Mouse (Mus musculus) hindbrain, embryonic 14.5 days (tissue): ENCODE measurements at regions not wholly inside any gene's neighbourhood (a gene's known extent, or its start where the extent isn't known, plus 50 kb on each side); places are given as distances from the start of the nearest gene placed in this dataset.

Experiments
- ATAC-seq: fragments of 200-750 bp; cut with Nextera tagmentation; 2 replicates; pipeline ENCODE4 v1.8.0; 2017; ENCODE audit warnings: moderate number of reproducible peaks, mild to moderate bottlenecking, moderate TSS enrichment, moderate library complexity; ENCODE audit not compliant: low FRiP score
- DNase-seq: peaks from one replicate; pipeline ENCODE4 v3.0.0-alpha.2; 2015; ENCODE audit warnings: low spot score
- H3K27ac ChIP-seq: fragments of 300-500 bp; sonication (generic); 2 replicates; pipeline ENCODE4 v1.5.1; 2014; ENCODE audit warnings: mild to moderate bottlenecking, moderate library complexity
- H3K27me3 ChIP-seq: fragments of 300-500 bp; sonication (generic); 2 replicates; pipeline ENCODE4 v1.6.1; 2014; ENCODE audit warnings: mild to moderate bottlenecking, low read length, mixed read lengths; ENCODE audit not compliant: control insufficient read depth, insufficient read depth
- H3K36me3 ChIP-seq: fragments of 300-500 bp; sonication (generic); replicated peaks from 2 replicates; pipeline ENCODE4 v1.6.1; 2014; ENCODE audit not compliant: control insufficient read depth, insufficient read depth
- H3K4me1 ChIP-seq: fragments of 300-500 bp; sonication (generic); replicated peaks from 2 replicates; pipeline ENCODE4 v1.6.1; 2014; ENCODE audit warnings: antibody characterized with exemption, low read length, mixed read lengths; ENCODE audit not compliant: control insufficient read depth, insufficient read depth
- H3K4me2 ChIP-seq: fragments of 300-500 bp; sonication (generic); replicated peaks from 2 replicates; pipeline ENCODE4 v1.6.1; 2014; ENCODE audit warnings: mild to moderate bottlenecking, moderate library complexity
- H3K4me3 ChIP-seq: fragments of 300-500 bp; sonication (generic); replicated peaks from 2 replicates; pipeline ENCODE4 v1.5.1; 2014; ENCODE audit warnings: mild to moderate bottlenecking, low read length
- H3K9ac ChIP-seq: fragments of 300-500 bp; sonication (generic); 2 replicates; pipeline ENCODE4 v1.6.1; 2014
- H3K9me3 ChIP-seq: fragments of 300-500 bp; sonication (generic); 2 replicates; pipeline ENCODE4 v1.6.1; 2016; ENCODE audit warnings: low read length; ENCODE audit not compliant: control insufficient read depth
- WGBS: fragments of 180-500 bp; shearing (Covaris S2); extraction: QIAGEN DNeasy Blood & Tissue Kit; methylation state at CpG from one replicate; pipeline ENCODE4 v1.1.7; 2014; 5-methylcytosine and 5-hydroxymethylcytosine counted together

GRCm38 (mm10) chr4:31880213-31880612 lies 83.7 kb upstream of the Map3k7 start:
- H3K4me2 ChIP-seq: peak overlapping the region; percentile 23
- no peak overlapping the region for H3K4me3 ChIP-seq
- H3K27ac ChIP-seq: no peak overlapping the region; the same call in 1 of the 2 replicates
- ATAC-seq: peak; percentile 12; the same call in 1 of the 2 replicates
- peaks cover 23% of the 10 kb centered on the region for H3K4me1 ChIP-seq
- whole genome bisulfite sequencing: 22% methylated on average over 7 of the region's 7 CpGs
- no peaks in the 10 kb centered on the region for H3K9me3 ChIP-seq
- H3K9ac ChIP-seq: peak overlapping the region; percentile 22; the same call in 1 of the 2 replicates
- no peaks in the 10 kb centered on the region for H3K27me3 ChIP-seq
- no peaks in the 10 kb centered on the region for H3K36me3 ChIP-seq
- no peak for DNase-seq

GRCm38 (mm10) chr4:31889673-31890072 lies 74.2 kb upstream of the Map3k7 start:
- no peak for ATAC-seq
- Histone ChIP-seq H3K27ac (no peak overlapping the region), H3K4me2 (no peak overlapping the region), H3K4me1 (no peaks in the 10 kb centered on the region), H3K4me3 (no peak overlapping the region), H3K36me3 (no peaks in the 10 kb centered on the region), H3K9ac (no peak overlapping the region), H3K27me3 (no peaks in the 10 kb centered on the region), H3K9me3 (no peaks in the 10 kb centered on the region)
- peak; percentile 43 for DNase-seq
- 56% methylated on average over 3 of the region's 3 CpGs for WGBS

- DNase-seq (no peak), ATAC-seq (no peak)
- H3K4me1 ChIP-seq: no peaks in the 10 kb centered on the region
- no peak overlapping the region for H3K4me2 ChIP-seq
- no peaks in the 10 kb centered on the region for H3K36me3 ChIP-seq
- H3K9me3 ChIP-seq: no peaks in the 10 kb centered on the region
- WGBS: 75% methylated on average over 8 of the region's 8 CpGs
- H3K27ac ChIP-seq: no peak overlapping the region
- H3K4me3 ChIP-seq: no peak overlapping the region
- no peaks in the 10 kb centered on the region for H3K27me3 ChIP-seq
- H3K9ac ChIP-seq: no peak overlapping the region
Measured at GRCm38 (mm10) chr4:31909086-31909673, 54.7 kb upstream of the Map3k7 start.
